Mouse (Mus musculus) lung, adult 18-20 months (tissue): ENCODE measurements at regions not wholly inside any gene's neighbourhood (a gene's known extent, or its start where the extent isn't known, plus 50 kb on each side); places are given as distances from the start of the nearest gene placed in this dataset.
"Not testable (repeated sequence)": the region's sequence is repeated elsewhere in the genome, so short reads cannot be mapped to it uniquely, and the experiment has no call there.

Source experiments
- DNase-seq, 2 experiments: peaks; one replicate each; pipeline ENCODE4 v3.0.0; 2022; ENCODE audit warnings: mixed read lengths in 2 of 2

DNA sequence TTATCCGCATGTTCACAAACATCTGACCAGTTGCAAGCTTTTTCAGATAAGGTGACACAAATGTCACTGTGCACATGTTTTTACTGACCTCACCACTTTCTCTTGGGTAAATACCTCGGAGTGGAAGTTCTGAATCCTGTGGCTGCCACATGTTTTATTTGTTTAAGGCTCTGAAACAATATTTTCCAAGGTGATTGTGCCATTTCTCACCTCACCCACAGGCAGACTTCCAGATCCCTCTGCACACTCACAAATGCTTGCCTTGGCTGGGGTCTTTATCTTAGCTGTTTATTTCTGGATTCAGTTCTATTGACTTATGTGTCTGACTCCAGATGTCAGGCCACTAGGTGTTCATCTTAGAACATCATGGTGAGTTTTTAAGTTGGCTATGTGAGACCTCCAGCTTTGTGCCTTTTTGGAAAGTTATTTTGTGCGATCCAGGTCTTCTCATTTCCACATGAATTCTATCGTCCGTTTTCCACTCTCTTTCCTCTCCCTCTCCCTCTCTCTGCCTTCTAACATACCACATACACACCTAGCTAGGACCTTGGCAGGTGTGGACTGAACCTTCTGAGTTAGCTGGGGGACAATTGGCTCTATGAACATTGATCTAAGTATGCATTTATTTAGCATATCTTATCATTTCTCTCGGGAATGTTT is 133.6 kb downstream of the Dll1 start:
- no peak for DNase-seq

GRCm38 (mm10) chr17:15242356-15242755 is 134.3 kb downstream of the Dll1 start:
- DNase-seq: no peak

- DNase-seq: no peak
Measured at GRCm38 (mm10) chr17:15241491-15241890, 135.2 kb downstream of the Dll1 start.

DNA sequence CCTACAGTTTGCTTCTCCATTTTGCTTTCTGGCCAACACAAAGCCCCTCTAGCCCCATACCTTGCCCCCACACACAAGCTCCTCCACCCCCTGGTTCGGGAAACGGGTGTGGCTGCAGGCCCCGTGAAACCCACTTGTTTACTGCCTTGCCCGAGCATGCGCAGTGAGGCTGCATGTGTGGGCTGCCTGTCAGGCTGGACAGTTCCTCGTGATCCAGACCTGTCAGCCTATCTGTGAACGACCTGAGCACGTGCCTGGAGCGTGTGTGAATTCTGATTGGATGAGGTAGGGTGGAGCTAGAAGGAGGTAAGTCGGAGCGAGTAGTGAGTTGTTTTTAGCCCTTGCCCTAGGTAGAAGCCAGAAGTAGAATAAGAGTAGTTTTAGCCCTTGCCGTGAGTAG is 136.0 kb downstream of the Dll1 start:
- DNase-seq: not testable (repeated sequence)

DNA sequence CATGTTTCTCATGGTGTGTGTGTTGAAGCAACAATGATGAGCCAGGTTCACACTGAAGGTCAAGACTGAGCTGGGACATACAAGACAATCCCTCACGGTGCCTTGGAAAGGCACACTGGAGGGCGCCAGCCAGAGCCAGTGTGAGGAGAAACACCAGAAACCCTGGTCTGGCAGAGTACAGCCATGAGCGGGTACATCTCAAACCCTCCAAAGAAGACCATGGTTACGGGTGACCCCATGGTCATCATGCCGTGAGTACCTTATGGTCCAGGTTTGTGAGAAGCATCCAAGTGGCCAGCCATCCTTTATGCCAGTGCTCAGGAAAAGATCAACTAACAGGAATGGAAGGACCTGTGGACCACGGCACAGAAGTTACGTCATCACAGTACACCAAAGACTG is 136.7 kb downstream of the Dll1 start:
- no peak for DNase-seq

DNA sequence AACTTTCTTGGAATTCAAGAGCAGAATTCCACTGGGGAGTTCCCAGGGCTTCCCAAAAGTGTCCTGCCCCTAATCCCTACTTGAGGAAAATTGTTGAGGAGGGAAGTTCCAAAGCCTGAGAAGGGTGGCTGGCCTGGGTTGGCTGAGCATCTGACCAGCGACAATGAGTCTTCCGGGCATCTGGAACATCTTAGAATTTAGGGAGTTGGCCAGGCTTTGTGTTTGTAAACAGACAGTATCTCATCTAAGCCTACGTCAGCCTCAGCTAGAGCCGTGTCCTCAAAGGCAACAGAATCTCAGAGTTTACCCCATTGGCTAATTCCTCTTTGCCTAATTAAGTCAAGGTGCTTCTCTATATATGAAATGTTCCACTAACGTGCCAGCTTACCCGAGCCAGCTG is 141.6 kb downstream of the Dll1 start:
- DNase-seq: peak; percentile 20 to 62

DNA sequence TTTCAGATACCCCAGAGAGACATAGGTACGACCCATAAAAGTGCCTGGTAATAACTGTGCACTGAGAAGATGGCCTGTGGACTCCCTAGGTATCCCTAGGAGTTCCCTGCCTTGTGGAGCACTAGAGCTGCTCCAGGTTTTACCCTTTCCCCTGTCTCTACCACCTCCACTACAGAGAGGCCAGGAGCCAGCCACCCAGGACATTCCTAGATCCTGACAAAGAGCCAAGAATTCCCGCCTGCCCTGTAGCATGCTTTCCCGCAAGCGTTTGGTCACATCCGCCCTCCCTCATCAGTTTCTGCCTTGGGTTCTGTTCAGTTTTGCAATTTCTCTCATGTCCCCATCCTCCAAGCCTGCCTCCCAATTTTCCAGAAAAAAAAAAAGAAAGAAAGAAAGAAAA is 145.5 kb downstream of the Dll1 start:
- DNase-seq: no peak

GRCm38 (mm10) chr17:15229159-15229558 is 147.5 kb downstream of the Dll1 start:
- no peak for DNase-seq

- no peak for DNase-seq
Measured at GRCm38 (mm10) chr17:15228077-15228476, 148.6 kb downstream of the Dll1 start.

DNA sequence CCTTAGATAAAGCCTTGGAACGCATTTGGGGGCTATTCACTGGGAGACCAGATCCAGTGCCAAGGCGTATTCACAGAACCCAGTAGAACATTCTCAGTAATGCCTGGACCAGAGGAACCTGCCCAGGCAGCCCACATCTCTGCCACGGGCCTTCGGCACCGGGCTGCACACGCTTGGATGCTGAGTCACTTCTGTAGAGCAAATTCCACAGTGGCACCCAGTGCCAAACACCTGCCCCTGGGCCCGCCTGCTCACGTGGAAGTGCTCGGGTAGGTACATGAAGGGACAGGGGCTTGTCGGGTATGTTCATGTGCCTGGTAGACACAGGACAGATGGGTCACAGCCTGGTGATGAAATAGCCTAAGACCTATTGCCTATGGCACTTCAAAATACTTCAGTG is 152.8 kb downstream of the Dll1 start:
- DNase-seq: no peak

DNA sequence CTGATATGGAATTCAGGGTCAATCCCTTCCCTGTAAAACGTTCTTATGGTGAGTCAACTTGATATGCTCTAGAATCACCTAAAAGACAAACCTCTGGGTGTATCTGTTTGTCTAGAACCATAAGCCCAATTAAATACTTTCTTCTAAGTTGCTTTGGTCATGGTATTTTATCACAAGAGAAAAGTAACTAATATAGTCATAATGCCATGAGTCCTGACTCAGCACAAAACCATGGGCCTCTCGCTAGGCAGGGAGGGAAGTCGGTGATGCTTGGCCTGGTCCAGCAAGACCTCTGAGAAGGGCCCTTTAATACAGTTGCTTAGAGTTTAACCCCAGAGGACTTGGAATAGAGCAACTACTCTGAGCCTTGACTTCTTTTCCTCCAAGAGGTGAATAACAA is 153.7 kb downstream of the Dll1 start:
- no peak for DNase-seq

GRCm38 (mm10) chr17:15214157-15214685 is 162.5 kb downstream of the Dll1 start:
- no peak for DNase-seq

DNA sequence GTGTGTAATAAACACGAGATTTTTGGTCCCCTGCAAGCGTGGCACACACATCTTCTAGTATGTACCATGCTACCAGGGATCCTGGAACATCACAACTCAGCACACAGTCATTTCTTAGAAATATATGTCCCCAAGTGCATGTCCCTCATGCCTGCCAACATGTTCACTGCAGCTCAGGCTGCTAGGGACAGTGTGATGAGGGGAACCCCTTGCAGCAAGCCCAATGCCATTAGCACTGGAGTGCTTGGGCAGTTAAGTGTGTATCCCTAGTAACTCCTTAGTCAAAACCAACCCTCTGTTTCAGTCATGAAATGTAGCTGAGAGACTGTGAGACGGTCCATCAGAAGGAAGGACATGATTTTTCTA is 167.5 kb upstream of the Gm3448 start:
- DNase-seq: no peak

- peak; percentile 64 to 73 for DNase-seq
Measured at GRCm38 (mm10) chr17:15208030-15208807, 166.9 kb upstream of the Gm3448 start.

- no peak for DNase-seq
Measured at GRCm38 (mm10) chr17:15207182-15208029, 166.1 kb upstream of the Gm3448 start.

GRCm38 (mm10) chr17:15205799-15206198 is 164.5 kb upstream of the Gm3448 start:
- DNase-seq: no peak

DNA sequence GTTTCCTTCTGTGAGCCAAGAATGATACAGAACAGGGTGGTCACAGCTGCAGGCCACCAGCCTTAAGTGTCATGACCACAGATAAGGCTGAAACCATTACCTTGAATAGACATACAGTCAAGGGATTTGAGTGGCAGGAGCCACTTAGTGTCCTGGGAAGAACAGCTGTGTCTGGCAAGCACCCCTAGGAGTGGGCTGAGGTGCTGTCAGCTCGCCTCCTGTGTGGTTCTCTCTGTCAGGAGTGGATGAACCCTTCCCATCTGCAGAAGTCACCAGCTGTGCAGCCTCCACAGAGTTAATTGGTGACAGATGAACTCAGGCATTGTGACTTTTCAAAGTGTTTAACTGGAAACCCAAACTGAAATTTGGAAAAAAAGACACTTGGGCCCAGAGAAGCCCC is 163.2 kb upstream of the Gm3448 start:
- DNase-seq: no peak

GRCm38 (mm10) chr17:15199235-15199634 is 157.9 kb upstream of the Gm3448 start:
- DNase-seq: no peak

- DNase-seq: no peak
Measured at GRCm38 (mm10) chr17:15197361-15197760, 156.0 kb upstream of the Gm3448 start.

DNA sequence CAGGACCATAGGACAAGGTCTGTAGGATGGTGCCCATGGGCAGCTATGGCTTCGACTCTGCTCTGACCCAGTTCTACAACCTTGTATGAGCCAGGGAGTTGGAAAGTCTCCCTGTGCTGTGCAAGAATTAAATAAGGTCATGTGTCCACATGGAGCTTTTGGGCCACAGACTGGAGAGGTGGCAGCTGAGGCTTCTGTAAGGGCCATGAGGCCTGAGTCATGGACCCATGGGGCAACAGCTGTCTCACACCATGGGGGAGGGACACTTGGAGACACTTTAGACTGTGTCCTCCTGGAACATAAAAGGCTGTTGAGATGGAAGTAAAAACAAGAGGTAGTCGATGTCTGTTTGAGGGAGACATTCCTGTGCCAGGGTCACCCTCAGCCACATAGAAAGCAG is 154.5 kb upstream of the Gm3448 start:
- no peak for DNase-seq

DNA sequence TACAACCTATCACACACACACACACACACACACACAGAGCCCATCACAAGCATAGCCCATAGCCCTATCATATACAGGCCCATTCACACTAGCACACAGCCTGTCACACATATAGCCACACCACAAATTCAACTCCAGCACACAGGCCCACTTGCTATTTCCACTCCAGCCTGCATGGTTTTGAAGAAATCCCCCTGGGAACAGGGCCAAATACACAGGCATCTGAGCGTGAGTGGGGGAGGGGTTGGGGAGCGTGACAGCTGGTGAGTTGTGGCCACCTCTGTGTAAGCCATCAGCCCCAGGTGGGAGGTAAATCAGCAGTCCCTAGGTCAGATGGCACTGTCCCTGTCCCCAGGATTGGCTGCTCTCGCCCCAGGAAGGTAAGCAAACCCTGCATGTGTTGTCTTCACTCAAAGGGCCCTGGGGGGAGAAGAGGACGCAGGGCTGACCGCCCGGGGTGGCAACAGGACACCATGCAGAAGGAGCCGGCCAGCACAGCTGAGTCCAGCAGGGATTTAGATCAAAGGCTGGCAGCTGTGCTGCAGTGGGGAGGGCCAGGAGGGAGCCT is 153.6 kb upstream of the Gm3448 start:
- no peak for DNase-seq

DNA sequence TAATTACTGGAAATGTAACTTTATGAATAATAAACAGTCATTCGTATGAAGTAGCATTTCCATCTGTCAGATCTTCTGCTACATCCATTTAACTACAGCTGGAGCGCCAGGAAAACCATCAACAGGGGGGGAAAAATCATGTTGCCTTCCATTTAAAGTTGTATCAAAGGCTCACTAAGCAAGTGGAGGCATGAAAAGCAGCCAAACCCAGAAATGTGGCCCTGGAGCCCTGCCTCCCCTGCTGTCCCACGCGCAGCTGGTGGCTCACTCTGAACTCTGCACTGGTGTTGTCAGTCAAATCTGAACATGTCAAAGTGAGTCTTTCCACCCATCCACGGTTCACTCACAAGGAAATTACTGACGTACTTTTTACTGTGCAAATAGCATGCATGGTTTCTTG is 152.5 kb upstream of the Gm3448 start:
- no peak for DNase-seq

DNA sequence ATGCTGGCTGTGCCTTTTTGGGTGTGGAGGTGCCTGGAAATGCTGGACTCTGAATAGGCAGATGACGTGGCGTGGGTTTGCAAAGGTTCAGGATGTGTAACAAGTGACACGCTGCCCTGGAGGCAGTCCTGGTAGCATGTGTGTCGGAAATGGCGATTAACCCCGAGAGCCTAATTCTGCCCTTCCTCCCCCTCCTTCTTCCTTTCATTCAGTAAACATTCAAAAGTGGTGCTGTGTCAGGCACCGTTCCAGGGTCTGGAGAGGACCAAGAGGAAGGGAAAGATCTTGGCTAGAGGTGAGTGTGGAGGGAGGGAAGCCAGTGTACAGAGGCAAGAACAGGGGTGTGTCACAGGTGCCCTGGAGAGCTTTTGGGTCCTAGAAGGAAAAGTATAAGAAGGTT is 151.5 kb upstream of the Gm3448 start:
- peak; percentile 84 to 89 for DNase-seq
